In the genomic region with DNA sequence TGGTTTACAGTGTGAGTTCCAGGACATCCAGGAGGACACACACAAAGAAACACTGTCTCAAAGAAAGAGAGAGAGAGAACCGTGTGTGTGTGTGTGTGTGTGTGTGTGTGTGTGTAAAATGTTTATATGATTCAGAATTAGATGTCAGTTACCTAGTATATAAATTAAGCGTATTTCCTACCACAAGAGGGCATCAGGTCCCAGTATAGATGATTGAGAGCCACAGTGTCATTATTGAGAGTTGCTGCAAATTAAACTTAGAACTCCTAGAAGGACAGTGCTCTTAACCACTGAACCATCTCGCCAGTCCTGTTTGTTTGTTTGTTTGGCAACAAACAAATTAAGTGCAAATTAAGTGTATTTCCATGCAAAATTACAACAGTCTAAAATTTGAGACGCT, we compare ENCODE assay signal across 14 mouse cellular contexts. TPM values are rescaled to one million over a fixed set of nuclear protein-coding genes. Genes with fewer than 3 reads are reported as not detected.
DNase-seq lines count a peak whose midpoint lies in the region; ATAC-seq and TF ChIP-seq lines count a peak whose summit lies in the region.
"Had no signal": no experiment of that assay in that cellular context is flagged by ENCODE, and none has a peak within 500 bp of the region (broad histone marks: within the 10 kb centered on the region; RNA-seq: fewer than 3 reads in every experiment).

No protein-coding gene starts in this region.

- H3K4me2 ChIP-seq in heart, postnatal 0 days (ENCODE audit: low read depth, low read length) = no peak overlapping the region
- H3K4me2 ChIP-seq in hindbrain, embryonic 14.5 days (replicated peaks) = no peak overlapping the region

- no peaks in the 10 kb centered on the region for H3K4me1 ChIP-seq in heart, postnatal 0 days (ENCODE audit: control insufficient read depth, insufficient read depth)
- H3K4me1 ChIP-seq in heart, embryonic 10.5 days = no peaks in the 10 kb centered on the region
- H3K4me1 ChIP-seq in ES-E14 (ENCODE audit: control insufficient read depth in 2 of 2, insufficient read depth in 2 of 2, low read length in 2 of 2, poor library complexity in 1 of 2) = no peaks in the 10 kb centered on the region
- no peaks in the 10 kb centered on the region for H3K4me1 ChIP-seq in hindbrain, embryonic 14.5 days (replicated peaks; ENCODE audit: control insufficient read depth, insufficient read depth, low read length)

- H3K9me3 ChIP-seq in heart, postnatal 0 days (replicated peaks; ENCODE audit: control insufficient read depth, low read length) = no peaks in the 10 kb centered on the region
- no peaks in the 10 kb centered on the region for H3K9me3 ChIP-seq in heart, embryonic 10.5 days
- H3K9me3 ChIP-seq in ES-E14 (ENCODE audit: control insufficient read depth, insufficient read depth, low read depth, low read length) = no peaks in the 10 kb centered on the region; the same call in 1 of the 2 replicates
- no peaks in the 10 kb centered on the region for H3K9me3 ChIP-seq in hindbrain, embryonic 14.5 days (ENCODE audit: control insufficient read depth, low read length)

- in situ Hi-C loops in ES-E14 (cut with MboI; ENCODE audit: low sequenced_read_pairs in 2 of 2, unreplicated experiment in 2 of 2) = no loop called here

- no peak for TF ChIP-seq EP300 in heart, postnatal 0 days (IDR thresholded peaks at IDR 0.05; ENCODE audit: low read depth)

- no peak overlapping the region for H3K27ac ChIP-seq in heart, postnatal 0 days (ENCODE audit: low read depth)
- no peak overlapping the region for H3K27ac ChIP-seq in heart, embryonic 10.5 days
- no peak overlapping the region for H3K27ac ChIP-seq in ES-E14 (ENCODE audit: insufficient read depth, low read depth, low read length, poor library complexity, severe bottlenecking)
- H3K27ac ChIP-seq in hindbrain, embryonic 14.5 days = no peak overlapping the region

- no peak for DNase-seq in heart, postnatal 0 days (ENCODE audit: low spot score)
- DNase-seq in heart, embryonic 10.5 days (ENCODE audit: low spot score) = no peak
- peak; percentile 26 for DNase-seq in lung, postnatal 36 days
- no peak for DNase-seq in lung, postnatal 14 days
- DNase-seq in ES-E14 (ENCODE audit: low read depth, low spot score) = peak; percentile 6
- DNase-seq in left cerebral cortex, postnatal 36 days (ENCODE audit: low spot score in 2 of 2) = no peak
- DNase-seq in hindbrain, embryonic 14.5 days (ENCODE audit: low spot score) = no peak
- DNase-seq: adrenal gland, postnatal 10 days; cerebellum, adult 18-20 months; heart, postnatal 4 days; kidney, postnatal 10 days; spleen, adult 18-20 months had no signal

- H3K4me3 ChIP-seq in heart, postnatal 0 days (ENCODE audit: low read depth, low read length) = no peak overlapping the region
- H3K4me3 ChIP-seq in heart, embryonic 10.5 days = no peak overlapping the region
- no peak overlapping the region for H3K4me3 ChIP-seq in ES-E14 (ENCODE audit: insufficient read depth in 1 of 2, low read depth in 1 of 2, low read length in 2 of 2, poor library complexity in 1 of 2, severe bottlenecking in 1 of 2)
- H3K4me3 ChIP-seq in hindbrain, embryonic 14.5 days (replicated peaks; ENCODE audit: low read length) = no peak overlapping the region

- no peak for ATAC-seq in heart, postnatal 0 days (ENCODE audit: insufficient read depth, low read depth)
- 0 out of 2 replicates have a peak, but pooled peaks have one; percentile 29 for ATAC-seq in common myeloid progenitor, adult 5-6 weeks (replicated peaks; ENCODE audit: low read depth, poor library complexity, severe bottlenecking)
- no peak for ATAC-seq in hindbrain, embryonic 14.5 days (ENCODE audit: low FRiP score)
- ATAC-seq: forebrain, embryonic 14.5 days had no signal

- 89% methylated on average over 4 of the region's 4 CpGs for WGBS in heart, postnatal 0 days
- 88% methylated on average over 4 of the region's 4 CpGs for WGBS in heart, embryonic 10.5 days
- WGBS in hindbrain, embryonic 14.5 days = 92% methylated on average over 4 of the region's 4 CpGs

- no peaks in the 10 kb centered on the region for H3K27me3 ChIP-seq in heart, postnatal 0 days (ENCODE audit: control insufficient read depth, insufficient read depth, low read length)
- no peaks in the 10 kb centered on the region for H3K27me3 ChIP-seq in heart, embryonic 10.5 days (ENCODE audit: insufficient read depth, poor library complexity, severe bottlenecking)
- H3K27me3 ChIP-seq in hindbrain, embryonic 14.5 days (ENCODE audit: control insufficient read depth, insufficient read depth, low read length) = no peaks in the 10 kb centered on the region

- intact Hi-C loops in left cerebral cortex, postnatal 36 days (cut with DNase I) = loop anchor here (5.0 kb wide), 1 partner anchor 35 kb away; no protein-coding TSS in a partner anchor

- no peak overlapping the region for H3K9ac ChIP-seq in heart, postnatal 0 days (replicated peaks; ENCODE audit: low read depth, low read length)
- no peak overlapping the region for H3K9ac ChIP-seq in ES-E14 (ENCODE audit: insufficient read depth, low read depth, low read length, poor library complexity, severe bottlenecking)
- H3K9ac ChIP-seq in hindbrain, embryonic 14.5 days = no peak overlapping the region

- peaks cover 81% of the 10 kb centered on the region for H3K36me3 ChIP-seq in heart, postnatal 0 days (replicated peaks; ENCODE audit: control insufficient read depth, insufficient read depth, low read length)
- H3K36me3 ChIP-seq in heart, embryonic 10.5 days = peaks cover 89% of the 10 kb centered on the region
- peaks cover 13% of the 10 kb centered on the region for H3K36me3 ChIP-seq in ES-E14 (ENCODE audit: control insufficient read depth, insufficient read depth, low read length, poor library complexity, severe bottlenecking)
- peaks cover 94% of the 10 kb centered on the region for H3K36me3 ChIP-seq in hindbrain, embryonic 14.5 days (replicated peaks; ENCODE audit: control insufficient read depth, insufficient read depth)

- peak; percentile 21; the same call in 1 of the 2 replicates for TF ChIP-seq CTCF in heart, postnatal 0 days (IDR thresholded peaks at IDR 0.05; ENCODE audit: low read depth)

TF ChIP-seq in ES-E14, 5 proteins besides CTCF, POLR2A, EP300 and RAD21:
- TF ChIP-seq CHD2 (IDR thresholded peaks at IDR 0.05; ENCODE audit: low read depth, low read length) (no peak), MAFK (IDR thresholded peaks at IDR 0.05; ENCODE audit: insufficient read depth, low read depth, low read length) (no peak), HCFC1 (IDR thresholded peaks at IDR 0.05; ENCODE audit: borderline replicate concordance, insufficient read depth, low read length) (no peak), ZC3H11A (IDR thresholded peaks at IDR 0.05; ENCODE audit: borderline replicate concordance, low read depth, low read length) (no peak), ZNF384 (IDR thresholded peaks at IDR 0.05; ENCODE audit: low read depth, low read length) (no peak)
TF ChIP-seq in ES-E14: peak in this region for 0.

RNA-seq across cellular contexts. Expression of a gene that starts 33.8 kb away (rescaled TPM):
- total RNA-seq in heart, postnatal 0 days (2014; rRNA removed; ENCODE audit: low replicate concordance) = 0.08 and 1.1 TPM in 2 replicates
- 0.12 TPM in 1 of 2 replicates, not detected in the other for polyA plus RNA-seq in heart, postnatal 0 days (2015; fragmentation: Nextera tagmentation; extraction: Ambion mirVana)
- 0.73 and 15.9 TPM in 2 replicates for polyA plus RNA-seq in heart, embryonic 10.5 days (2016; fragmentation: Nextera tagmentation; extraction: Ambion mirVana)
- 1.4 and 2.0 TPM in 2 replicates for total RNA-seq in ES-E14 (2012; rRNA removed)
- 0.19 and 0.78 TPM in 2 replicates for total RNA-seq in common myeloid progenitor, adult 5-6 weeks (2017)
- not detected for total RNA-seq in left cerebral cortex, postnatal 36 days (2021)
- 0.09 and 0.12 TPM in 2 replicates for polyA plus RNA-seq in hindbrain, embryonic 14.5 days (2014; fragmentation: Nextera tagmentation; extraction: Ambion mirVana)

RNA-seq across cellular contexts. Expression of a gene that starts 47.2 kb away (rescaled TPM):
- 11.1 and 17.4 TPM in 2 replicates for total RNA-seq in heart, postnatal 0 days (2014; rRNA removed; ENCODE audit: low replicate concordance)
- polyA plus RNA-seq in heart, postnatal 0 days (2015; fragmentation: Nextera tagmentation; extraction: Ambion mirVana) = 3.6 and 4.0 TPM in 2 replicates
- 7.4 and 10.4 TPM in 2 replicates for polyA plus RNA-seq in heart, embryonic 10.5 days (2016; fragmentation: Nextera tagmentation; extraction: Ambion mirVana)
- total RNA-seq in ES-E14 (2012; rRNA removed) = 21.2 and 28.8 TPM in 2 replicates
- 6.2 and 11.9 TPM in 2 replicates for total RNA-seq in common myeloid progenitor, adult 5-6 weeks (2017)
- 10 to 100 TPM in 1 of 2 experiments, 1 to 10 TPM in 1; 9.6 to 14.6 TPM for total RNA-seq in left cerebral cortex, postnatal 36 days (2021)
- 4.8 and 8.5 TPM in 2 replicates for polyA plus RNA-seq in hindbrain, embryonic 14.5 days (2014; fragmentation: Nextera tagmentation; extraction: Ambion mirVana)

RNA-seq across cellular contexts. Expression of a gene that starts 47.3 kb away (rescaled TPM):
- total RNA-seq in heart, postnatal 0 days (2014; rRNA removed; ENCODE audit: low replicate concordance) = 85.7 and 109 TPM in 2 replicates
- 73.9 and 76.5 TPM in 2 replicates for polyA plus RNA-seq in heart, postnatal 0 days (2015; fragmentation: Nextera tagmentation; extraction: Ambion mirVana)
- polyA plus RNA-seq in heart, embryonic 10.5 days (2016; fragmentation: Nextera tagmentation; extraction: Ambion mirVana) = 212 and 229 TPM in 2 replicates
- total RNA-seq in ES-E14 (2012; rRNA removed) = 28.9 and 49.3 TPM in 2 replicates
- total RNA-seq in common myeloid progenitor, adult 5-6 weeks (2017) = 33.8 and 47.6 TPM in 2 replicates
- total RNA-seq in left cerebral cortex, postnatal 36 days (2021) = 10 to 100 TPM; 69.2 to 75.7 TPM
- polyA plus RNA-seq in hindbrain, embryonic 14.5 days (2014; fragmentation: Nextera tagmentation; extraction: Ambion mirVana) = 88.3 and 89.8 TPM in 2 replicates

Comparison
In these comparisons a context has a peak if more than half of its experiments do, and no peak if none do; other contexts are left out.
1. DNase-seq: peak in lung, postnatal 36 days (single experiment) and ES-E14 (single experiment); none in heart, postnatal 0 days (single experiment), heart, embryonic 10.5 days (single experiment), lung, postnatal 14 days (single experiment), left cerebral cortex, postnatal 36 days (0 of 2) and hindbrain, embryonic 14.5 days (single experiment).